Mouse (Mus musculus) CH12.LX (cell line): ENCODE results near the gene C130050O18Rik.

Experiments used
- CTCF ChIP-seq, 2 experiments: IDR thresholded peaks in 1 of 2; conservative IDR thresholded peaks in 1 of 2; 2 replicates each; pipeline ENCODE4 v1.5.1; 2011 to 2012; ENCODE audit warnings: low read depth in 2 of 2, low read length in 2 of 2, improper control_type of control experiment in 1 of 2, inconsistent platforms in 1 of 2, mild to moderate bottlenecking in 1 of 2, moderate library complexity in 1 of 2
- GABPA ChIP-seq: IDR thresholded peaks from 2 replicates; pipeline ENCODE4 v1.6.1; 2012; ENCODE audit warnings: low read depth, low read length, improper control_type of control experiment, inconsistent platforms; ENCODE audit not compliant: insufficient replicate concordance
- MAX ChIP-seq: IDR thresholded peaks from 2 replicates; pipeline ENCODE4 v1.6.1; 2011; ENCODE audit warnings: low read length, improper control_type of control experiment
- POLR2A ChIP-seq: IDR thresholded peaks from 2 replicates; pipeline ENCODE4 v1.6.1; 2011; ENCODE audit warnings: low read depth, mild to moderate bottlenecking, improper control_type of control experiment, low read length

DNA sequence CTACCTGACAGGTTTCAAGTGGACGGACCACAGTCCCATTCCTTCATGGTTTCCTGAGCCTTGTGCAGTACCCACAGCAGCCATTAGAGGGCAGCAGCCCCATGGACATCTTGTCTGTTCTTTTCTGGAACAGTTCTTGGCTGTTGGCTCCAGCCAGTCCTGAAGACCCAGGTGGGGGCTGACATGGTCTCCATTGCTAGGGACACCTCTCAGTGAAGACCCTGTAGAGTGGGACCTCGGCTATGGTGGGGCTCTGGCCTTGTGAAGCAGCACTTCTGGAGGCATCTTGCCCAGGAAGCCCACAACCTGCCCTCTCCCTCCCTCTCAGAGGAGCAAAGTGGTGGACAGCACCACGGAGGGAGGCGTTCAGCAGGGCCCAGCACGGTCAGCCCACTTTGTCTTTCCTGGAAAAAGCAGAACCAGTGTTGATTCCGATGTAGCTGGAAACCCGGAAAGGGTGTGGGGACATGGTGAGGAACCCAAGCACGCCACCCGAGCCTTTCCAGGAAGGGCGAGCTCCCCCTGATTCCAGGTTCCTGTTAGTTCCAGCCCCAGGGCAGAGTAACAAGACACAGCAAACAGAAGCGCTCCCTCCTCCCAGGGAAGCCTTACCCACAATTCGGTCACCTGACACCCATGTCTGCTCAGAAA lies 40.7 kb upstream of the C130050O18Rik start:
- TF ChIP-seq POLR2A, result no peak
- peak; percentile 96 to 99 for TF ChIP-seq CTCF (conservative IDR thresholded peaks at IDR 0.05 in 1 of 2, IDR thresholded peaks at IDR 0.05 in 1 of 2; ENCODE audit: low read depth in 2 of 2, low read length in 2 of 2)
- no peak for TF ChIP-seq MAX
- no peak for TF ChIP-seq GABPA
